Mouse (Mus musculus) liver, embryonic 14.5 days (tissue): ENCODE measurements at regions not wholly inside any gene's neighbourhood (a gene's known extent, or its start where the extent isn't known, plus 50 kb on each side); places are given as distances from the start of the nearest gene placed in this dataset.

Experiments
- CTCF ChIP-seq: IDR thresholded peaks from 2 replicates; pipeline ENCODE4 v1.5.1; 2016; ENCODE audit warnings: antibody characterized with exemption, low read depth, control low read depth
- EP300 ChIP-seq: IDR thresholded peaks from 2 replicates; pipeline ENCODE4 v1.6.1; 2016; ENCODE audit warnings: antibody characterized with exemption, low read depth

DNA sequence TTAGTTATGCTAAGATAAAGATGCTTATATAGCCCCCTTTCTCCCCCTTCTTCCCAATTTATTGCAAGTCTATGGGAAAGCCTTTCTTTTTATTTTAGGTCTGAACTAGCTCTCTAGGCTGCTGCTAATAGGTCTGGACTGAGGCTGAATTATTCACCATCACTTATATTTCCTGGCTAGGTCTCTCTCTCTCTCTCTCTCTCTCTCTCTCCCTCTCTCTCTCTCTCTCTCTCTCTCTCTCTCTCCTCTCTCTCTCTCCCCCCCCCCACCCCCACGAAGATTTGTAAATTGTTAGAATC, 62.3 kb downstream of the Adcyap1 start:
- TF ChIP-seq CTCF (no peak), EP300 (no peak)
